ENCODE assay signal across 19 mouse cellular contexts in genomic region chr12:117323017-117323416, GRCm38 (mm10).
A peak's percentile ranks its signal among the peaks of the same experiment; 100 is the strongest.
DNase-seq lines count a peak whose midpoint lies in the region; ATAC-seq and TF ChIP-seq lines count a peak whose summit lies in the region.
"Had no signal": no experiment of that assay in that cellular context is flagged by ENCODE, and none has a peak within 500 bp of the region (broad histone marks: within the 10 kb centered on the region; RNA-seq: fewer than 3 reads in every experiment).

No protein-coding gene starts in this region.

- ATAC-seq in kidney, postnatal 0 days (replicated peaks; ENCODE audit: low FRiP score, low read depth) = 0 out of 2 replicates have a peak, but pooled peaks have one; percentile 59
- ATAC-seq: intestine, embryonic 16.5 days had no signal

- no peak for TF ChIP-seq CTCF in kidney, postnatal 0 days (IDR thresholded peaks at IDR 0.05; ENCODE audit: low read depth)
- no peak for TF ChIP-seq CTCF in left cerebral cortex, adult 2 months (IDR thresholded peaks at IDR 0.05)

- no peak overlapping the region for H3K4me3 ChIP-seq in kidney, postnatal 0 days (replicated peaks; ENCODE audit: low read depth, low read length)
- H3K4me3 ChIP-seq in left cerebral cortex, adult 2 months = no peak overlapping the region
- H3K4me3 ChIP-seq in heart, embryonic 10.5 days = no peak overlapping the region
- H3K4me3 ChIP-seq: embryonic facial prominence, embryonic 12.5 days; gastrocnemius, adult 2 months; heart, embryonic 12.5 days; hindbrain, embryonic 13.5 days; limb, embryonic 15.5 days; myocyte had no signal

- no peaks in the 10 kb centered on the region for H3K9me3 ChIP-seq in kidney, postnatal 0 days (replicated peaks; ENCODE audit: low read length)
- 0 out of 2 replicates have a peak, but pooled peaks cover under 1% of the 10 kb centered on the region for H3K9me3 ChIP-seq in heart, embryonic 10.5 days
- H3K9me3 ChIP-seq: embryonic facial prominence, embryonic 12.5 days; hindbrain, embryonic 13.5 days; limb, embryonic 15.5 days had no signal

- H3K4me1 ChIP-seq in kidney, postnatal 0 days (replicated peaks; ENCODE audit: insufficient read depth, low read length) = no peaks in the 10 kb centered on the region
- H3K4me1 ChIP-seq in heart, embryonic 10.5 days = no peaks in the 10 kb centered on the region
- H3K4me1 ChIP-seq: embryonic facial prominence, embryonic 12.5 days; heart, embryonic 12.5 days; hindbrain, embryonic 13.5 days; limb, embryonic 15.5 days had no signal

- WGBS in kidney, postnatal 0 days = 93% methylated on average over 3 of the region's 3 CpGs
- WGBS in heart, embryonic 10.5 days = 95% methylated on average over 2 of the region's 3 CpGs

- intact Hi-C loops in left cerebral cortex, adult 2 months (cut with DNase I) = no loop called here

- H3K9ac ChIP-seq in kidney, postnatal 0 days (ENCODE audit: low read depth, low read length) = no peak overlapping the region
- H3K9ac ChIP-seq: embryonic facial prominence, embryonic 12.5 days; heart, embryonic 12.5 days; hindbrain, embryonic 13.5 days; limb, embryonic 15.5 days had no signal

- H3K36me3 ChIP-seq in kidney, postnatal 0 days (ENCODE audit: insufficient read depth, low read length) = no peaks in the 10 kb centered on the region
- no peaks in the 10 kb centered on the region for H3K36me3 ChIP-seq in heart, embryonic 10.5 days
- H3K36me3 ChIP-seq: embryonic facial prominence, embryonic 12.5 days; heart, embryonic 12.5 days; hindbrain, embryonic 13.5 days; limb, embryonic 15.5 days had no signal

- peak; percentile 18 for DNase-seq in kidney, postnatal 0 days (ENCODE audit: low spot score)
- no peak for DNase-seq in kidney, postnatal 4 days
- peak; percentile 27 for DNase-seq in retina, postnatal 1 day
- DNase-seq in retina, embryonic 14.5 days (ENCODE audit: low spot score) = no peak
- peak; percentile 26 for DNase-seq in forelimb bud, embryonic 11.5 days (ENCODE audit: low read depth, low spot score)
- no peak for DNase-seq in left cerebral cortex, adult 2 months (ENCODE audit: extremely low spot score in 1 of 2, low spot score in 2 of 2)
- DNase-seq in heart, embryonic 10.5 days (ENCODE audit: low spot score) = no peak
- DNase-seq: adrenal gland, postnatal 36 days; cerebellum, adult 2 months; gastrocnemius, adult 2 months; heart, postnatal 14 days; lung, postnatal 36 days; thymus, adult 2 months had no signal

- no peaks in the 10 kb centered on the region for H3K27me3 ChIP-seq in kidney, postnatal 0 days (ENCODE audit: insufficient read depth, low read length)
- no peaks in the 10 kb centered on the region for H3K27me3 ChIP-seq in heart, embryonic 10.5 days (ENCODE audit: insufficient read depth, poor library complexity, severe bottlenecking)
- H3K27me3 ChIP-seq: embryonic facial prominence, embryonic 12.5 days; heart, embryonic 12.5 days; limb, embryonic 15.5 days had no signal

- H3K27ac ChIP-seq in kidney, postnatal 0 days = no peak overlapping the region
- H3K27ac ChIP-seq in left cerebral cortex, adult 2 months = no peak overlapping the region
- H3K27ac ChIP-seq in heart, embryonic 10.5 days = no peak overlapping the region
- H3K27ac ChIP-seq: embryonic facial prominence, embryonic 12.5 days; gastrocnemius, adult 2 months; hindbrain, embryonic 13.5 days; limb, embryonic 15.5 days had no signal

- no peak overlapping the region for H3K4me2 ChIP-seq in kidney, postnatal 0 days (ENCODE audit: low read length)
- H3K4me2 ChIP-seq: embryonic facial prominence, embryonic 12.5 days; heart, embryonic 12.5 days; hindbrain, embryonic 13.5 days; limb, embryonic 15.5 days had no signal

Comparison
In these comparisons a context has a peak if more than half of its experiments do, and no peak if none do; other contexts are left out.
1. DNase-seq: peak in kidney, postnatal 0 days (single experiment), retina, postnatal 1 day (single experiment) and forelimb bud, embryonic 11.5 days (single experiment); none in kidney, postnatal 4 days (0 of 2), retina, embryonic 14.5 days (single experiment), left cerebral cortex, adult 2 months (0 of 2) and heart, embryonic 10.5 days (single experiment).